Mouse (Mus musculus): ENCODE measurements at regions not wholly inside any gene's neighbourhood (a gene's known extent, or its start where the extent isn't known, plus 50 kb on each side); places are given as distances from the start of the nearest gene placed in this dataset.

DNA sequence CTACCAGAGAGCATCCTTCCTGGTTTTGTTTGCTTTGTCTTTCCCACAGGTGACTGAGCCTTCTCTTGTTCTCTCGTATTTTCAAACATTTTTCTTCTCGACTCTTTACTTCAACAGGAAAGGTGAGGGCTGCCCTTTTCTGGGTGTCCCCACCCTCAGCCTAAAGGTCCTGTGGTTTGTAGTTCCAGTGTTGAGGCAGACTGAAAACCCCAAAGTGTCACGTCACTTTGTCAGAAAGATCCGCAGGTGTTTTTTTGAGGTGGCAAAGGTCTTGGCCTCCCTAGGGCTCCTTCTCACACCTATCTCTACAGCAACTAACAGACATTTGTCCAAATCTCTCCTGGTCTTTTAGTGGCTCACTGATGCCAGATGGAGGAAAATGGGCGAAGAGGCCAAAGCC lies 191.5 kb upstream of the 4930412O13Rik start:
- no peak overlapping the region for H3K4me3 ChIP-seq (replicated peaks; ENCODE audit: low read length)
- H3K36me3 ChIP-seq (ENCODE audit: insufficient read depth, low read length) = no peaks in the 10 kb centered on the region
- TF ChIP-seq NANOG (IDR thresholded peaks at IDR 0.05; ENCODE audit: borderline replicate concordance, low read length) = no peak
- no peak for TF ChIP-seq POU5F1 (IDR thresholded peaks at IDR 0.05; ENCODE audit: borderline replicate concordance, low read length)
- no peak for TF ChIP-seq CTCF (conservative IDR thresholded peaks at IDR 0.05; ENCODE audit: low read length)

DNA sequence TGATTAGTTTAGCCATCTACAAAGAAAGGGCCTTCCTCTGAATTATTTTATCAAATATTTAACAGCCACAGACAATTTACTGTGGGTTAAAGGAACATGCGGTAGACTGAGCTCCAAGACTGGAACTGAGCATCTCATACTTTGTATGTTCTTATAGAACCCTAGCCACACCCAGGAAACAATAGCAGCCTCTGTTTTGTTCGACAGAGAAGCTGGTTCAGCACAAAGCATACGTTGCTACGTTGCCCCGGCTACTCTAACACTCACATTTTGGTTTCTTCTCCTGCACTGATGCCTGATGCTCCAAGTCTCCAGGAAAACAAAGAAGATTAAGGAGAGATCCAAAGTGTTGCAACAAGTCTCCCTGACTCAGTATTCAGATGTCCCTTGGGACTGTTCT lies 189.5 kb upstream of the 4930412O13Rik start:
- TF ChIP-seq CTCF (conservative IDR thresholded peaks at IDR 0.05; ENCODE audit: low read length) (no peak), NANOG (IDR thresholded peaks at IDR 0.05; ENCODE audit: borderline replicate concordance, low read length) (no peak), POU5F1 (IDR thresholded peaks at IDR 0.05; ENCODE audit: borderline replicate concordance, low read length) (no peak)
- H3K9me3 ChIP-seq (ENCODE audit: low read length) = 0 out of 2 replicates have a peak, but pooled peaks cover 6% of the 10 kb centered on the region
- H3K27me3 ChIP-seq (ENCODE audit: insufficient read depth, low read length) = no peaks in the 10 kb centered on the region; the same call in 1 of the 2 replicates
- H3K4me1 ChIP-seq (replicated peaks; ENCODE audit: low read depth, low read length) = no peaks in the 10 kb centered on the region
- H3K4me3 ChIP-seq (replicated peaks; ENCODE audit: low read length) = no peak overlapping the region
- H3K36me3 ChIP-seq (ENCODE audit: insufficient read depth, low read length) = no peaks in the 10 kb centered on the region

More for the DNA sequence above, 191.5 kb upstream of the 4930412O13Rik start:
- Histone ChIP-seq H3K4me1 (replicated peaks; ENCODE audit: low read depth, low read length) (no peaks in the 10 kb centered on the region), H3K27me3 (ENCODE audit: insufficient read depth, low read length) (no peaks in the 10 kb centered on the region), H3K9me3 (ENCODE audit: low read length) (0 out of 2 replicates have a peak, but pooled peaks cover 6% of the 10 kb centered on the region)

GRCm38 (mm10) chr2:9691906-9692305 lies 189.1 kb upstream of the 4930412O13Rik start:
- Histone ChIP-seq H3K4me1 (replicated peaks; ENCODE audit: low read depth, low read length) (no peaks in the 10 kb centered on the region), H3K36me3 (ENCODE audit: insufficient read depth, low read length) (no peaks in the 10 kb centered on the region), H3K9me3 (ENCODE audit: low read length) (0 out of 2 replicates have a peak, but pooled peaks cover 6% of the 10 kb centered on the region), H3K27me3 (ENCODE audit: insufficient read depth, low read length) (no peaks in the 10 kb centered on the region; the same call in 1 of the 2 replicates), H3K4me3 (replicated peaks; ENCODE audit: low read length) (no peak overlapping the region)
- TF ChIP-seq CTCF (conservative IDR thresholded peaks at IDR 0.05; ENCODE audit: low read length) (no peak), POU5F1 (IDR thresholded peaks at IDR 0.05; ENCODE audit: borderline replicate concordance, low read length) (no peak), NANOG (IDR thresholded peaks at IDR 0.05; ENCODE audit: borderline replicate concordance, low read length) (no peak)

- Histone ChIP-seq H3K4me1 (replicated peaks; ENCODE audit: low read depth, low read length) (no peaks in the 10 kb centered on the region), H3K36me3 (ENCODE audit: insufficient read depth, low read length) (no peaks in the 10 kb centered on the region), H3K4me3 (replicated peaks; ENCODE audit: low read length) (no peak overlapping the region), H3K27me3 (ENCODE audit: insufficient read depth, low read length) (no peaks in the 10 kb centered on the region; the same call in 1 of the 2 replicates), H3K9me3 (ENCODE audit: low read length) (0 out of 2 replicates have a peak, but pooled peaks cover 6% of the 10 kb centered on the region)
- TF ChIP-seq CTCF (conservative IDR thresholded peaks at IDR 0.05; ENCODE audit: low read length) (no peak), POU5F1 (IDR thresholded peaks at IDR 0.05; ENCODE audit: borderline replicate concordance, low read length) (no peak)
Measured at GRCm38 (mm10) chr2:9693351-9693750, 187.7 kb upstream of the 4930412O13Rik start.

GRCm38 (mm10) chr2:9694178-9694577 lies 186.9 kb upstream of the 4930412O13Rik start:
- Histone ChIP-seq H3K36me3 (ENCODE audit: insufficient read depth, low read length) (no peaks in the 10 kb centered on the region), H3K9me3 (ENCODE audit: low read length) (0 out of 2 replicates have a peak, but pooled peaks cover 6% of the 10 kb centered on the region), H3K27me3 (ENCODE audit: insufficient read depth, low read length) (no peaks in the 10 kb centered on the region; the same call in 1 of the 2 replicates), H3K4me1 (replicated peaks; ENCODE audit: low read depth, low read length) (no peaks in the 10 kb centered on the region), H3K4me3 (replicated peaks; ENCODE audit: low read length) (no peak overlapping the region)
- TF ChIP-seq NANOG (IDR thresholded peaks at IDR 0.05; ENCODE audit: borderline replicate concordance, low read length) (no peak), CTCF (conservative IDR thresholded peaks at IDR 0.05; ENCODE audit: low read length) (no peak), POU5F1 (IDR thresholded peaks at IDR 0.05; ENCODE audit: borderline replicate concordance, low read length) (no peak)

DNA sequence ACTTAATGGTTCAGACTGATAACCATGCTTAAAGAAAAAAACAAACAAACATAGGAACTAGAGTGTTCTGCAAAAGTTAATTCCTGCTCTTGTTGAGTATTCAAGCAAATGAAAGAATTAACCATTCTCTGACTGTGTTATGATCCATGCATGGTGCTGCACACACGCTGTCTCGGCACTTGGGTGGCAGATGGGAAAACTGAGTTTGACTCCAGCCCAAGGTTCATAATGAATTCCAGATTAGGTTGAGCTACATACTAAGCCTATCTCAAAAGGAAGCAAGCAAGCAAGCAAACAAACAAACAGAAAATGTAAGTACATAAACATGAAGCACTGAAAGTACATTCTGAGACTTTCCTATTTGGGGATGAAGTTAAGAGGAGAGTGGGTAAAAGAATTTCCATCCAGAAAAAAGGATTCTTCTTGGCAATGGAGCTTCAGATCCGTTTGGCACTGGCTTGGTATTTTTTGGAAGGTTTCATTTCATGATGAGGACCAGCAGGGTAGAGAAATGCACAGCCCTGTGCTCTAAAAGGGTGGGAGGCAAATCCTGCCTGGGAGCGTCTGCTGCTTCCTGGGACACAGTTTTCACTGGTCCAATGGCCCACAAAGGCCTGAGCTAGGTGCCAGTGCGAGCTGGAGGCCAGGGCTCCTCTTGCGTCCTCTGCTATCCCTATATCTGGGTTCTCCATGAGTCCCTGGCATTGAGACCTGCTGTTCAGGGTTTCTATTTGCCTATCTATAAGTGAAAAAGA lies 183.3 kb upstream of the 4930412O13Rik start:
- Histone ChIP-seq H3K36me3 (ENCODE audit: insufficient read depth, low read length) (no peaks in the 10 kb centered on the region), H3K9me3 (ENCODE audit: low read length) (0 out of 2 replicates have a peak, but pooled peaks cover 6% of the 10 kb centered on the region), H3K4me3 (replicated peaks; ENCODE audit: low read length) (no peak overlapping the region), H3K4me1 (replicated peaks; ENCODE audit: low read depth, low read length) (no peaks in the 10 kb centered on the region), H3K27me3 (ENCODE audit: insufficient read depth, low read length) (no peaks in the 10 kb centered on the region; the same call in 1 of the 2 replicates)
- TF ChIP-seq POU5F1 (IDR thresholded peaks at IDR 0.05; ENCODE audit: borderline replicate concordance, low read length) = no peak
- no peak for TF ChIP-seq NANOG (IDR thresholded peaks at IDR 0.05; ENCODE audit: borderline replicate concordance, low read length)
- no peak for TF ChIP-seq CTCF (conservative IDR thresholded peaks at IDR 0.05; ENCODE audit: low read length)

DNA sequence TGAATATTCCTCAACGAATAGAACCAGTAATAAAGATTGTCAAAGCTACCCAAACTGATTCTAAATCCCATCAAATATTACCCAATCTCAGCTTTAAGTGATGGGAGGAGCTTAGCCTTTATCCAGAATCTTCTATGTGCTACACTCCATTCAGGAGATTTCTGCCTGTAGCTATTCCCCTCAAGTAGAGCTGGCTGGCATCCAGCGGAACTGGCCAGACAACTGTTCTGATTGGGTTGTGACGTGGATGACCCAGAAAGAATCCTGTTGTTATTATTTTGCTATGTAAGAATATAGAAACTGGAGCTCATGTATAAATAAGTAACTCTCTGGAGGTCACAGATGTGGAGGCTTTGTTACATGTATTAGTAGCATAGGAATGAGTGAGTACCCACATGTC lies 176.8 kb upstream of the 4930412O13Rik start:
- no peaks in the 10 kb centered on the region for H3K27me3 ChIP-seq (ENCODE audit: insufficient read depth, low read length)
- no peaks in the 10 kb centered on the region for H3K4me1 ChIP-seq (replicated peaks; ENCODE audit: low read depth, low read length)
- no peaks in the 10 kb centered on the region for H3K9me3 ChIP-seq (ENCODE audit: low read length)
- TF ChIP-seq CTCF (conservative IDR thresholded peaks at IDR 0.05; ENCODE audit: low read length) = no peak
- no peak for TF ChIP-seq NANOG (IDR thresholded peaks at IDR 0.05; ENCODE audit: borderline replicate concordance, low read length)
- no peak for TF ChIP-seq POU5F1 (IDR thresholded peaks at IDR 0.05; ENCODE audit: borderline replicate concordance, low read length)
- H3K36me3 ChIP-seq (ENCODE audit: insufficient read depth, low read length) = no peaks in the 10 kb centered on the region
- no peak overlapping the region for H3K4me3 ChIP-seq (replicated peaks; ENCODE audit: low read length)

GRCm38 (mm10) chr2:9709466-9709865 lies 171.6 kb upstream of the 4930412O13Rik start:
- no peak for TF ChIP-seq POU5F1 (IDR thresholded peaks at IDR 0.05; ENCODE audit: borderline replicate concordance, low read length)
- no peak for TF ChIP-seq CTCF (conservative IDR thresholded peaks at IDR 0.05; ENCODE audit: low read length)
- TF ChIP-seq NANOG (IDR thresholded peaks at IDR 0.05; ENCODE audit: borderline replicate concordance, low read length) = no peak
- no peaks in the 10 kb centered on the region for H3K9me3 ChIP-seq (ENCODE audit: low read length)
- no peaks in the 10 kb centered on the region for H3K27me3 ChIP-seq (ENCODE audit: insufficient read depth, low read length)
- no peaks in the 10 kb centered on the region for H3K4me1 ChIP-seq (replicated peaks; ENCODE audit: low read depth, low read length)
- no peaks in the 10 kb centered on the region for H3K36me3 ChIP-seq (ENCODE audit: insufficient read depth, low read length)
- no peak overlapping the region for H3K4me3 ChIP-seq (replicated peaks; ENCODE audit: low read length)

Measured in E14TG2a.4 (cell line).